Mouse (Mus musculus) monocyte, adult 2 months (primary cell): ENCODE measurements at regions not wholly inside any gene's neighbourhood (a gene's known extent, or its start where the extent isn't known, plus 50 kb on each side); places are given as distances from the start of the nearest gene placed in this dataset.
A peak's percentile ranks its signal among the peaks of the same experiment; 100 is the strongest.

Source experiments
- DNase-seq, 2 experiments: peaks; one replicate each; pipeline ENCODE4 v3.0.0; 2022; ENCODE audit warnings: low spot score in 2 of 2, low read depth in 1 of 2

DNA sequence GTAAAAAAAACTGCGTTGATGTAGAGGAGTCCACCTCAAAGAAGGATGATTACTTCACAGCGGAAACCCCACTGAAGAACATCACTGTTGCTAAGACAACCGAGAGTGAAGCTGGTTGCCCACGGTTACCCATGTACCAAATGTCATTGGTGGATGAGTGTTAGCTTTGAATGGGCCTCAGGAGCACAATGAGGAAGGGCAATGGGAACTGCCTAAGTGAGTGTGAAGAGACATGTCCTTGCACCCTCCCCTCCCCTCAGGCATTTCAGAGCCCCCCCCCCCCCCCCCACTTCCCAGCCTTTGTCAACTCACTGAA, 96.1 kb upstream of the Chd2 start:
- no peak for DNase-seq

DNA sequence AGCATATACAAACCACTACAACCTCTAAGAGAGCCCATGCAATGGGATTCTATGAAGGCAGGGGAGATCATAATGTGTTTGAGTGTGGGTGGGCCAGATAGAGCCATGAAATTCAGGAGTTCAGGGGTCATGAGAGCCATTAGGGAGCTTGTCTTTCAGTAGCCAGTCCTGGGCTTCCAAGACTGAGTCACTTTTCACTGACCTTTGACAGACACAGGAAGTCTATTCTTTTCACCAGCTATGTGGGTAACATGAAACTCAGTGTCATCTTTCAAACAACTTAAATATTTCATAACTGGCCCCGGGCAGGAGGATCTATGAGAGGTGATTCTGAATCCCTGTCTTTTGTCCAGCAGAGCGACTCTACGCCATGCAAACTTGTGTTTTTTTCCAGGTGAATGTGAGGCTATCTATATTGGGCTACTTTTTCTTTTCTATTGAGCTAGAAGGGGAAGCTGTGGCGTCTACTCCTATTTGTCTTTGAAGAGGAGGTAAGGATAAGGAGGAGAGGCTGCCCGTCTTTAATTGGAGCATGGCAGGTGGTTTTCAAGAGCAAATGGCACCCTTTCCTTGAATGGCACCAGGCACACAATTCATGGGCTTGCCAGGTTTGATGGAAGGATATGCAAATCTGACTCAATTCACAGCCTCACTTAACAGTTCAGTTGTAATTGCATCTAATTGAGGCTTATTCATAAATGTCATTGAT, 95.6 kb upstream of the Chd2 start:
- no peak for DNase-seq

GRCm38 (mm10) chr7:73635422-73635821, 93.8 kb upstream of the Chd2 start:
- DNase-seq: no peak

- DNase-seq: no peak
Measured at GRCm38 (mm10) chr7:73630790-73631189, 89.2 kb upstream of the Chd2 start.

DNA sequence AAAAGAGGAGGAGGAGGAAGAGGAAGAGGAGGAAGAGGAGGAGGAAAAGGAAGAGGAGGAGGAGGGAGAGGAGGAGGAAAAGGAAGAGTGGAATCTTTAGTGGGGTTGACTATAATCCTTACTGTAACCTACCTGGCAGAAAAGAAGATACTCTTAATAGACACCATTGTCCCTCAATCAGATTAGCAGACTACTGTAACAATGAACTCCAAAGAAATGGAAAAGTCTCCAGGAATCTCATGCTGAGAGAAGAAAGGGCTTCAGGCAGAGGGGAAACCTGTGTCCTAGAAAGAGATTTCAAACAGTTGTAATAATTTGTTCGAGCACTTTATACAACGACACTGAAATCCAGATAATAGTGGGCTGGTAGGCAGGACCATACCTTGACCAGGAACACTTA, 87.6 kb upstream of the Chd2 start:
- DNase-seq: no peak

- DNase-seq: peak in 1 of 2 experiments; percentile 50
Measured at GRCm38 (mm10) chr7:73628071-73628470, 86.4 kb upstream of the Chd2 start.

DNA sequence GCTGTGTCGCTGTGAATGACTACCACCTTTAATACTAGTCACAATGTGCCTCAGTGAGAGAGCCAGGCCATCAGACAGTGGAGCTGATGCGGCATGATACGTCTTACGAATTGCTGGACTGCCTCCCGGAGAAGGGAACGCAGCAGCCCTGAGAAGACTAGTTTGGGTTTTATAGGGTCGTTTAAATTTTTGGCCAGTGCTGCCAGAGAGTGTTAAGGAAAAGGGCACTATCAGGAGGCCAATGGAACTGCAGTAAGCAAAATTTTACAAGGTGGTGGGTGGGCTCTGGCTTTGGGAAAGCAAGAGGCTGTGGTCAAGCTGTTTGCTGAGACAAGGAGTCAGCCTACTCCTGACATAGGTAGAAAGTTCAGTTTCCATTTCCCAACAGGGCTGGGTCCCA, 84.7 kb upstream of the Chd2 start:
- DNase-seq: no peak

DNA sequence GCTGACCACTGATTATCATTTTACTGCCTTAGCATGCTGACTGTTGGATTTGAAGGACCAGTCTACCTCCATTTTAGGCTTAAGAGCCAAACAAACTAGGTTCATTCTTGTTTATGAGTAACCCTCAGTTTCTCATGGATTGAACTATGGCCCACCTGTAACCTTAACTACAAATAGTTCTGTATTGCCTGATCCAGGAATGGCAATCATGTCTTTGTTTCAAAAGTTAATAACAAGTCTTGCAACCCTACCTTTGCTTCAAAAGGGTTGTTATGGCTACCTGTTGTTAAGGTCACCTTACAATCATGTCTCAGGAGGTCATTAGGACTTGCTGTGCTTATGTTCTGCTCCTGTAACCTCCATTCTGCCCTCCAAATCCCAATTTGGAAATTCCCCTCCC, 84.0 kb upstream of the Chd2 start:
- DNase-seq: no peak

DNA sequence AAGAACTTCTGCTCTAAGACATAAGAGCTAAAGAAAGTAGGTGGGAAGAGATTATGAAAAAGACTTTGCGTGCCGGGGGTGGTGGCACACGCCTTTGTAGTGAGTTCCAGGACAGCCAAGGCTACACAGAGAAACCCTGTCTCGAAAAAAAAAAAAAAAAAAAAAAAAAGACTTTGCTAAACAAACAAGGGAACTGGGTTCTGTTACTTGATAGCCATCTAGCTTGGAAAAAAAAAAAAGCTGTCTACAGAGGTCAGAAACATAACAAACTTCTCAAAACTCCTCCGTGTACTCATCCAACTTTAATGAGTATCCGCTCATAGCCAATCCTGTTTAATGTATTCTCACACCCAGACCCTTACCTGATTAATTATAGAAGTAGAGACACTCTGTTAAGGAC, 83.4 kb upstream of the Chd2 start:
- DNase-seq: no peak

- no peak for DNase-seq
Measured at GRCm38 (mm10) chr7:73624093-73624600, 82.5 kb upstream of the Chd2 start.

DNA sequence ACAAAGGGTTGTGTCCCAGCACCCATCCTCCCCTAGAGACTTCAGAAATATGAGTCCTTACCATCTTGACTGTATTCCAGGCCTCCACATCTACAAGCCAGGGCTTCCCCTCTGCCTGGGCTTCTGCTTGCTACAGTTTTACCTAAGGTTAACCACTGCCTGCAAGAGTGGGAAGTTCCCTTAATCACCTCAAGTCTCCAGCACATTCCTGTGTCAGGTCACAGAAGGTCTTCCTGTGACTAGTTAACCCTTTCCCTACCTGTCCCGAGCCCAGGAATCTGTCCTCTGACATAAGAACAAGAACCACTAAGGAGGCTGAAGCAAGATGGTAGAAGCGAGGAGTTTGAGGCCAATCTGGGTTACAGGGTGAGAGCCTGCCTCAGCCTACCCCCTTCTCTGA, 80.8 kb upstream of the Chd2 start:
- DNase-seq: no peak

DNA sequence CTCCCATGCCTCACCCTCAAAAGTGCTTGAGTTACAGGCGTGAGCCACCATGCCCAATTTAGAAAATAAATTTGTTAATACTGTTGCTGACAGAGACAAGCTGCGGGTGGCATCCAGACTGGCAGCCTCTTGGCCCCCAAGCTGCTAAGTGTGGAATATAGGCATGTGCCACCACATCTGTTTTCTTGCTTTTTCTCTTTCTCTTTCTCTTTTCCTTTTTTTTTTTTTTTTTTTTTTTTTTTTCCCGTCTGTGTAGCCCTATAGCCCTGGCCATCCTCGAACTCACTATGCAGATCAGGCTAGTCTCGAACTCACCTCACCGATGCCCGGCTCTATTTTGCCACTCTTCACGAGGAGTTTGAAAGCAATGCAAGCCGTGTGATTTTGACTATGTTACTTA, 78.7 kb upstream of the Chd2 start:
- no peak for DNase-seq

DNA sequence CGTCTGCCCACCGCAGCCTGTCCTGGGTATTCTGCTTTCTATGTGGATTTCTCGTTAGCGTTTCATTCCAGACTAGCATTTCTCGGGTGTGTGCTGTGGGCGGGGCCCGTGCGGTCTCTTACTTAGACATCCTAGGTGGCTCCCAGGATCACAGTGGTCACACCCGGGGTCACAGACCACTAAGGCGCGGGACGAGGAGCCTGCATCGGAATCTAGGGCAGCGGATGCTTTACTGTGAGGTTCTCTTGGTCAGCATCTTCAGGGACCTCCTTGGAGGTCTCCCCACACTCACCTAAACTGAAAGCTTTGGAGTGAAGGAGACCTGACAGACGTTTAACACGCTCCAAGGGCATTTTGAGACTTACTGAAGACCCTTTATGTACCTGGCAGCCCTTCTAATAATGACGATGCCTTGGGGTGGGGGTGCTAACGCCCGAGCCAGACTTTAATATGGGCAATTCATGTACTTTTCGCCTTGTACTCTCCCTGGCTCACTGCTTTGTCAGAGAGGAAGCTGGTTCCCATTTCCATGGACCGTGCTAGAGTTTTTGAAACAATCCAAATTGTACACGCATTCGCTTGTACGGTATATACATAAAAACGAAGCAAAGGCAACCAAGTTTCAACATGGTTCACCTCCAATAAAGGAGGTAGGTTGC, 77.3 kb upstream of the Chd2 start:
- DNase-seq: no peak

DNA sequence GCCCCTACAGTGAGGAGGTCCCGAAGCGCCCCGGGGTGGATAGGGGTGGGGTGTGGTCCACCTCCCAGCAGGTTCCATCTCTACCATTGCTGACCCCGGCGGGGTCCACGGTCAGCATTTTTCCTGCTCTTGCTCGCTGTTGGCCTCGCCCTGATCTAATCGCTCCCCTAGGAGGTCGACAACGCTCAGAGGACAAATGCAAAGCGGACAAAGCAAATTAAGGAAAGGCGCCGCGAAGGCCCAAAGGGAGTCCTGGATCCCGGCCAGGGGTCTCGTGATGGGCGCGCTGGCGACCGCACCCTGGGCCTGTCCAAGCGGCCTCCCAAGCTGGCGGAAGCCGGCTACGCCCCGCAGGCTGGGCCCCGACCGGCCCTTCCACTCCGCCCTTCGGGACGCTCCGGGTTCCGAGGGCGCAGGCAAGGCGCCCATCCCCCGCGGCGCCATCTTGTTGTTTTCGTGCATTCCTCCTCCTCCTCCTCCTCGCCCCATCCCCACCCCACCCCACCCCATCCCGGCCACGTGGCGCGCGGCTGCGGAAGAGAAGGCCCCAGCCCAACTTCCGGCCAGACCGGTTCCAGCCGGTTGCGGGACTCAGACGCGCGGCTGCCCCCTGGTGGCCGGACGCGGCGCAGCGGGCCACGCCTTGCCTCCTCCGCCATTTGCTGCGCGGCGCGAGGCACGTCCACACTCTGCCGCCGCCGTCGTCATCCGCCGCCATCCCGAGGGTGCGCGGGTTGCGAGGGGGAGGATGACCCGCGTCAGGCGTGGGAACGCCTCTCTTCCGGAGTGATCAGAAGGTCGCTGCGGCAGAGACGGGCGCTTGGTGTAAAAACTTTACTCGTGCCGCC, 76.5 kb upstream of the Chd2 start:
- peak; percentile 98 to 99 for DNase-seq

- peak in 1 of 2 experiments; percentile 50 for DNase-seq
Measured at GRCm38 (mm10) chr7:73616971-73617906, 75.6 kb upstream of the Chd2 start.

DNA sequence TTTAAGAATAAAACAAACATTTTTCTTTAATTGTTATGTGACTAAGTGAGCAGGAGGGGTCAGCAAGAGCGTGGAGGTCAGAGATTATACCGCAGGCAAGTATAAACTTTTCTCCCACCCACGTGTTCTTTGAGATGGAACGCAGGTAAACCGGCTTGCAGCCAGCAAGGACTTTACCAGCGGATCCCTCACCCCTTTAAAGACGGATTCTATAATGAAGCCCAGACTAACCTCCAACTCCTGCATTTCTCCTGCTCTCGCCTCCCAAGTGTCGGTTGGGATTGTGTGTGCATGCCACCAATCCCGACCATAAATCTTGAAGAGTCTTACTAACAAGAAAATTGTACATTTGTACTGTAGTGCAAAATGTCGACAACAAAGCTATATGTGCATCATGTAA, 74.4 kb upstream of the Chd2 start:
- no peak for DNase-seq

DNA sequence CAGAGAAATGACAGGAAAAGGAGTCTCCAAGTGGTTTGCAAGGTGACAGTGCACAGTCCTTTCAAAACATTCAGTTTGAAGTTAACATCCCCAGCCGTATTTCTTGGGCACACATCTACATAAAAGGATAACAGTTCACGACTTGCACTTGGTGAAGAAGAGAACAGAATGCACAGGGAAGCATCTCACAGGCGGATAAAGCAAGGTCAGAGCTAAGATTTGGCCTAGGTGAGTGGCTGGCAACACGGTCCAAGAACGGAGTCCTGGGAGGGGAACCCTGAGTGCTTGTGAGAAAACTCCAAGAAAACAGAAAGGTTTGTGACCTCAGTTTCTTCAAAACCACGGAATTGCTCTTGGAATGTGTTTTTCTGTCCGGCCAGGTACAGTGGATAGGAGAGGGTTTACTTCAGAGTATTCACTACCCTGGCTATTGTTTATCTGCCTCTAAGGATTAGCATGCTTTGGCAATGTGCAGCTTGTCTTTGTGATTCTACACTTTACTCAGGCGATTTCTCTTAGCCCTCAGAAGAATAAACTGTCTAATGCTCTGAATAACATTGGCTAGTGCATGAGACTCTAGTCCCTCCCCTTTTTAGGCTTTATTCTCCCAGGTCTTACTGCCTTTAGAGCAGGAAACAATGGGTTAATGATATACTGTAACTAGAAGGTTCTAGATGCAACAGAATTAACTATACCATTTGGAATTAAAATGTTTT, 73.4 kb upstream of the Chd2 start:
- no peak for DNase-seq

DNA sequence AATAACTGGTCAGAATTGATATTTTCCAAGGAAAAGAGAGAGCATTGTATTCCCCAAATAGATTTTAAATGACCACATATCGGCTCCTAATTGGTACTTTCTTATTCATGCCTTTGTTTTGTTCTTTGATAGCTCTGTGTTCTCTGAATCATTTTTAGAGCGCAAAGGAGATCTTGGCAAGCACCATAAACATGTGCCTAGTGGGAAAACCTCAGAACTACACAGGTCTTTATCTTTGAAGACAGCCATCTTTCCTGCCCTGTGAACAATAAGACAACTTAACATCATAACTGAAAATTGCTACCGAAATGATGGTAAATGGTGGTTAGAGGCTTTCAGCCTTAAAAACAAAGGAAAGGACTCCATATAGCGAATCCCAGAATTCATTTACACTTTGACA, 72.7 kb upstream of the Chd2 start:
- no peak for DNase-seq

GRCm38 (mm10) chr7:73612752-73613092, 71.1 kb upstream of the Chd2 start:
- DNase-seq: no peak
